Mouse (Mus musculus) forebrain, embryonic 11.5 days (tissue): ENCODE measurements around the gene Nf2. TPM values are rescaled to one million over a fixed set of nuclear protein-coding genes. Genes with fewer than 3 reads are reported as not detected.
A peak's percentile ranks its signal among the peaks of the same experiment; 100 is the strongest.
"Not testable (repeated sequence)": the region's sequence is repeated elsewhere in the genome, so short reads cannot be mapped to it uniquely, and the experiment has no call there.

Experiments used
- ATAC-seq: fragments of 200-750 bp; cut with Nextera tagmentation; replicated peaks from 2 replicates; pipeline ENCODE4 v1.8.0; 2017; ENCODE audit warnings: moderate TSS enrichment; ENCODE audit not compliant: low FRiP score
- DNase-seq: peaks from one replicate; pipeline ENCODE4 v3.0.0-alpha.2; 2017; ENCODE audit warnings: low spot score
- H3K27ac ChIP-seq: fragments of 300-500 bp; sonication (generic); 2 replicates; pipeline ENCODE4 v1.5.1; 2014; ENCODE audit warnings: low read depth, low read length
- H3K27me3 ChIP-seq: fragments of 300-500 bp; sonication (generic); 2 replicates; pipeline ENCODE4 v1.6.1; 2014; ENCODE audit warnings: mild to moderate bottlenecking, low read length, mixed read lengths; ENCODE audit not compliant: control insufficient read depth, insufficient read depth
- H3K36me3 ChIP-seq: fragments of 300-500 bp; sonication (generic); 2 replicates; pipeline ENCODE4 v1.6.1; 2014; ENCODE audit warnings: mild to moderate bottlenecking, low read length, moderate library complexity, mixed read lengths; ENCODE audit not compliant: control insufficient read depth, insufficient read depth
- H3K4me1 ChIP-seq: fragments of 300-500 bp; sonication (generic); replicated peaks from 2 replicates; pipeline ENCODE4 v1.6.1; 2014; ENCODE audit warnings: low read length, mixed read lengths; ENCODE audit not compliant: control insufficient read depth, insufficient read depth
- H3K4me2 ChIP-seq: fragments of 300-500 bp; sonication (generic); 2 replicates; pipeline ENCODE4 v1.6.1; 2014; ENCODE audit warnings: low read depth, mild to moderate bottlenecking, low read length, moderate library complexity, mixed read lengths; ENCODE audit not compliant: severe bottlenecking
- H3K4me3 ChIP-seq: fragments of 300-500 bp; sonication (generic); 2 replicates; pipeline ENCODE4 v1.5.1; 2014; ENCODE audit warnings: low read depth, low read length
- H3K9ac ChIP-seq: fragments of 300-500 bp; sonication (generic); 2 replicates; pipeline ENCODE4 v1.6.1; 2014; ENCODE audit warnings: low read length
- H3K9me3 ChIP-seq: fragments of 300-500 bp; sonication (generic); 2 replicates; pipeline ENCODE4 v1.6.1; 2016; ENCODE audit warnings: low read length, mixed read lengths; ENCODE audit not compliant: control insufficient read depth
- WGBS: fragments of 180-500 bp; shearing (Covaris S2); extraction: QIAGEN DNeasy Blood & Tissue Kit; methylation state at CpG from one replicate; pipeline ENCODE4 v1.1.7; 2014; 5-methylcytosine and 5-hydroxymethylcytosine counted together
- polyA plus RNA-seq: library from polyadenylated mRNA; unstranded; fragments of >200 nt; fragmentation: Nextera tagmentation; extraction: Ambion mirVana; gene quantifications from 2 replicates; pipeline ENCODE4 v1.2.1, GENCODE M21; 2014

The Nf2 gene
- polyA plus RNA-seq, 1 experiment from 2014 or later = 57.4 TPM

- no peaks in the 10 kb centered on the region for H3K36me3 ChIP-seq
Observed at GRCm38 (mm10) chr11:4808311-4808710, 41.0 kb downstream of the Nf2 start.

DNA sequence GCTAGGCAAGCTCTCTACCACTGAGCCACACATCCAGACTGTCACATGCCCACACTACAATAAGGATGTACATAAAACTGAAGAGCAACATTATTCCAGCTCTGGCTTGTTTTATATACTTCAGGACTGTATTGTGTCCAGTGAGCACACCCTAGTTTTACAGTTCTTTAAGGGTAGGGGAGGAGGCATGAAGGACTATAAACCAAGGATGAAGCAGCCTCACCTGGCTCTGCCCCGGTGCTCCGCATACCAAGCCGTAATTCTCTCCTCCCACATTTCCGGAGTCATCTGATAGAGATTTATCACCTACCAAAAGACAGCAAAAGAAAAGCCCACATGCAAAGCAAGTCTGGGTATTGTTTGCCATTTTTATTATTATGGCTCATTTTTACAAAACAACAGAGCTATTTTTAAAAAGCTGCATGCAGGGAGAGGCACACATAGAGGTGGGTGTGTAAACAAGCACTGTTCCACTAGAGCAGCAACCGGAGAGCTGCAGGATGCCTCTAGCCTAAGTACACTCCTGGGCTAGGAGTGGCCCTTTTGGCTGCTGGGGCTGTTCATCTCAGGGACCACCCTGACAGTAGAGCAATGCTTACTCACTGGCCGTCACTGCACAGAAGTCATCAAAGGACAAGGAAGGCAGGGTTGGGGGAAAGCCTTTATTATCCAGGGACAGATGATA is 43.2 kb downstream of the Nf2 start:
- no peak overlapping the region for H3K4me2 ChIP-seq
- no peak overlapping the region for H3K27ac ChIP-seq
- no peak overlapping the region for H3K4me3 ChIP-seq
- peaks cover 3% of the 10 kb centered on the region; the same call in 1 of the 2 replicates for H3K4me1 ChIP-seq
- WGBS = 85% methylated on average over 6 of the region's 6 CpGs
- H3K36me3 ChIP-seq = no peaks in the 10 kb centered on the region
- no peak overlapping the region for H3K9ac ChIP-seq
- no peak for DNase-seq
- H3K9me3 ChIP-seq = no peaks in the 10 kb centered on the region
- peaks cover 8% of the 10 kb centered on the region; the same call in 1 of the 2 replicates for H3K27me3 ChIP-seq
- no peak for ATAC-seq

More at GRCm38 (mm10) chr11:4808311-4808710, 41.0 kb downstream of the Nf2 start:
- Histone ChIP-seq H3K9ac (no peak overlapping the region), H3K4me1 (peaks cover 3% of the 10 kb centered on the region; the same call in 1 of the 2 replicates), H3K4me2 (no peak overlapping the region), H3K27me3 (peaks cover 8% of the 10 kb centered on the region; the same call in 1 of the 2 replicates), H3K9me3 (no peaks in the 10 kb centered on the region), H3K27ac (no peak overlapping the region), H3K4me3 (no peak overlapping the region)
- ATAC-seq = no peak
- no peak for DNase-seq
- 89% methylated on average over 6 of the region's 6 CpGs for WGBS

- H3K4me1 ChIP-seq = peaks cover 3% of the 10 kb centered on the region; the same call in 1 of the 2 replicates
- no peak overlapping the region for H3K4me2 ChIP-seq
- no peaks in the 10 kb centered on the region for H3K9me3 ChIP-seq
- no peaks in the 10 kb centered on the region for H3K36me3 ChIP-seq
- H3K27me3 ChIP-seq = peaks cover 8% of the 10 kb centered on the region; the same call in 1 of the 2 replicates
- 92% methylated on average over 6 of the region's 6 CpGs for WGBS
- no peak for ATAC-seq
- no peak for DNase-seq
- H3K27ac ChIP-seq = no peak overlapping the region
- no peak overlapping the region for H3K9ac ChIP-seq
- H3K4me3 ChIP-seq = no peak overlapping the region
Observed at GRCm38 (mm10) chr11:4804921-4805562, 44.3 kb downstream of the Nf2 start.

DNA sequence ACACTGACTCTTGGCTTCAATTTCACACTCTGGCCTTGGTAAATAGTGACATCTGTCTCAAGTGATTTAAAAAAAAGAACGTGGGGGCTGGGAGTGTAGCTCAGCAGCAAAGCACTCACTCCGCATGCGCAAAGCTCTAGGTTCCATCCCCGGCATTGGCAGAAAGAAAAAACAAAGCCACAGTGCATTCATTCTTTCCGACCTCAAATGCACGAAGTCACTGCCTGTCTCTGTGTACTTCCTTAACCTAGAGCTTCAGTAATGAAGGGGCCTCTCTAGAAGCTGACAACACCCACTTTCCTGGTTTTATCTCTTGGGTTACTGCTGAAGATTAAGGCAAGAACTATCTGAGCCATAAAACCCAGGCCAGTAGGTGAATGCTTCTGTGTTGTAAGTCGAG is 45.4 kb downstream of the Nf2 start:
- H3K9ac ChIP-seq = no peak overlapping the region
- no peak overlapping the region for H3K27ac ChIP-seq
- H3K4me2 ChIP-seq = no peak overlapping the region
- 45% methylated on average over 7 of the region's 7 CpGs for WGBS
- no peak overlapping the region for H3K4me3 ChIP-seq
- peaks cover 8% of the 10 kb centered on the region; the same call in 1 of the 2 replicates for H3K27me3 ChIP-seq
- DNase-seq (no peak), ATAC-seq (no peak)
- H3K36me3 ChIP-seq = no peaks in the 10 kb centered on the region
- peaks cover 3% of the 10 kb centered on the region; the same call in 1 of the 2 replicates for H3K4me1 ChIP-seq
- H3K9me3 ChIP-seq = no peaks in the 10 kb centered on the region

DNA sequence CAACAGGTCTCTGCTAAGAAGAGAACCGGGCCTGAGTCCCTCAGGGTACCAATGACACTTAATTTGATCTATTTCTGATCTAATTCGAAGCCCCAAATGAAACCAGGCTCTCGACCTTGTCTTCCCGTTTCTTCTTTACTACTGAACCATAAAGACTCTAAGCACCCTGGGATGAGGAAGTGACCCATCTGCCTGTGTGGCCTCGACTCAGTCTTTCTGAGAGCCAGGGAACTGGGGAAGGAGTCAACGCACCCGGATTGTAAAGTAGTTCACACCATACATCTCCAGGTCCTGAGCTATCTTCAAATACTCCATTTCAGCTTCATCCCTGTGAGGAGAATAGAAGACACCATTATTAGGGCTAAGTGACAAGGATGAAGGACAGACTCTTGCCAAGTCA is 45.9 kb downstream of the Nf2 start:
- no peak overlapping the region for H3K27ac ChIP-seq

GRCm38 (mm10) chr11:4803008-4803407 is 46.3 kb downstream of the Nf2 start:
- H3K4me3 ChIP-seq = no peak overlapping the region
- H3K4me2 ChIP-seq = no peak overlapping the region
- peaks cover 8% of the 10 kb centered on the region; the same call in 1 of the 2 replicates for H3K27me3 ChIP-seq
- no peak overlapping the region for H3K27ac ChIP-seq
- peak; percentile 77 for ATAC-seq
- peak; percentile 79 for DNase-seq
- WGBS = 23% methylated on average over 9 of the region's 9 CpGs
- H3K4me1 ChIP-seq = peaks cover 3% of the 10 kb centered on the region; the same call in 1 of the 2 replicates
- H3K9ac ChIP-seq = no peak overlapping the region
- no peaks in the 10 kb centered on the region for H3K9me3 ChIP-seq
- no peaks in the 10 kb centered on the region for H3K36me3 ChIP-seq

More for the DNA sequence above, 45.9 kb downstream of the Nf2 start:
- H3K4me2 ChIP-seq = no peak overlapping the region
- peaks cover 8% of the 10 kb centered on the region; the same call in 1 of the 2 replicates for H3K27me3 ChIP-seq
- DNase-seq = no peak
- no peaks in the 10 kb centered on the region for H3K36me3 ChIP-seq
- no peak for ATAC-seq
- peaks cover 3% of the 10 kb centered on the region; the same call in 1 of the 2 replicates for H3K4me1 ChIP-seq
- H3K9ac ChIP-seq = no peak overlapping the region
- 29% methylated on average over 7 of the region's 7 CpGs for WGBS
- no peak overlapping the region for H3K4me3 ChIP-seq
- H3K9me3 ChIP-seq = no peaks in the 10 kb centered on the region

DNA sequence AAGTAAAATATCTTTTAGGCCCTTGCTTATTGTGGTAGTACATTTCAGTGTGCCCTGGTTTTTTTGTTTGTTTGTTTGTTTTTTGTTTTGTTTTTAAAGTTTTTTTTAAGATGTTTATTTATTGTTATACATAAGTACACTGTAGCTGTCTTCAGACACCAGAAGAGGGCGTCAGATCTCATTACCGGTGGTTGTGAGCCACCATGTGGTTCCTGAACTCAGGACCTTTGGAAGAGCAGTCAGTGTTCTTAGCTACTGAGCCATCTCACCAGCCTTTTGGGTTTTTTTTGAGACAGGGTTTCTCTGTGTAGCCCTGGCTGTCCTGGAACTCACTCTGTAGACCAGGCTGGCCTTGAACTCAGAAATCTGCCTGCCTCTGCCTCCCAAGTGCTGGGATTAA is 46.9 kb downstream of the Nf2 start:
- not testable (repeated sequence) for H3K4me1 ChIP-seq, DNase-seq, H3K36me3 ChIP-seq, H3K27me3 ChIP-seq, H3K4me2 ChIP-seq, ATAC-seq, H3K9me3 ChIP-seq, H3K27ac ChIP-seq, H3K9ac ChIP-seq, H3K4me3 ChIP-seq
- WGBS = 93% methylated on average over 2 of the region's 2 CpGs

GRCm38 (mm10) chr11:4800654-4801053 is 48.7 kb downstream of the Nf2 start:
- WGBS = 53% methylated on average over 4 of the region's 4 CpGs
- Histone ChIP-seq H3K4me3 (no peak overlapping the region), H3K27me3 (peaks cover 3% of the 10 kb centered on the region; the same call in 1 of the 2 replicates), H3K27ac (no peak overlapping the region), H3K9ac (no peak overlapping the region), H3K4me1 (peaks cover 3% of the 10 kb centered on the region; the same call in 1 of the 2 replicates), H3K9me3 (no peaks in the 10 kb centered on the region), H3K4me2 (no peak overlapping the region), H3K36me3 (no peaks in the 10 kb centered on the region)
- DNase-seq (no peak), ATAC-seq (no peak)
